Mouse (Mus musculus) bone marrow, adult 2 months (tissue): ENCODE measurements around the gene Nrgn. TPM values are rescaled to one million over a fixed set of nuclear protein-coding genes. Genes with fewer than 3 reads are reported as not detected.

Experiments used
- H3K27ac ChIP-seq: fragments of 200-500 bp; 2 replicates; pipeline ENCODE4 v1.5.1; 2012; ENCODE audit warnings: low read depth, mild to moderate bottlenecking, control low read depth, inconsistent platforms, low read length; ENCODE audit not compliant: control insufficient read depth, poor library complexity, insufficient read depth
- H3K4me1 ChIP-seq: fragments of 200-500 bp; 2 replicates; pipeline ENCODE4 v1.6.1; 2011; ENCODE audit warnings: low read length; ENCODE audit not compliant: control insufficient read depth, insufficient read depth
- H3K4me3 ChIP-seq: fragments of 200-500 bp; replicated peaks from 2 replicates; pipeline ENCODE3; 2011; ENCODE audit warnings: mild to moderate bottlenecking, low read depth, low read length, control low read depth; ENCODE audit not compliant: control insufficient read depth
- CTCF ChIP-seq: fragments of 200-500 bp; IDR thresholded peaks from 2 replicates; pipeline ENCODE4 v1.5.1; 2011; ENCODE audit warnings: low read length, control low read depth; ENCODE audit not compliant: control insufficient read depth, insufficient read depth
- POLR2A ChIP-seq: fragments of 200-500 bp; IDR thresholded peaks from 2 replicates; pipeline ENCODE4 v1.6.1; 2011; ENCODE audit warnings: low read depth, mild to moderate bottlenecking, control low read depth, low read length, borderline replicate concordance; ENCODE audit not compliant: control insufficient read depth
- WGBS: fragments of 180-500 bp; shearing (Covaris S2); methylation state at CpG from one replicate; pipeline ENCODE4 v1.1.7; 2018; 5-methylcytosine and 5-hydroxymethylcytosine counted together
- polyA plus RNA-seq: library from polyadenylated mRNA; stranded (reverse); fragments of >200 nt; gene quantifications from 2 replicates; pipeline ENCODE4 v1.2.4, GENCODE M21; 2011; ENCODE audit warnings: low replicate concordance; ENCODE audit not compliant: missing spikeins, insufficient read depth, insufficient read length

Nrgn gene
- polyA plus RNA-seq, 1 experiment = 101 TPM

DNA sequence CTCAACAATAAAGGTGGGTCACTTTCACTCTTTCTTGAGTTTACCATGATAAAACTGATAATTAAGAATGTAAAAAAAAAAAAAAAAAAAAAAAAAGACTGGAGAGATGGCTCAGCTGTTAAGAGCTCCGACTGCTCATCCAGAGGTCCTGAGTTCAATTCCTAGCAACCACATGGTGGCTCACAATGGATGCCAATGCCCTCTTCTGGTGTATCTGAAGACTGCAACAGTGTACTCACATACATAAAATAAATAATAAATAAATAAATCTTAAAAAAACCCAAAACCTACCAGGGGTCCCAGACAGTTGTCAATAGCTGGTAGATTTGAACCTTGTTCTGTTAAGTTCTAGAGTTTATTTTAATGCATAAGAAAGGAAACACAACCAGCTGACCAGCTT lies 5.8 kb downstream of the Nrgn start:
- Histone ChIP-seq H3K4me1 (no peaks in the 10 kb centered on the region), H3K27ac (no peak overlapping the region), H3K4me3 (no peak overlapping the region)
- TF ChIP-seq CTCF (no peak), POLR2A (no peak)
- 54% methylated on average over 1 of the region's 1 CpGs for WGBS

- no peak overlapping the region for H3K27ac ChIP-seq
- WGBS = 92% methylated on average over 27 of the region's 27 CpGs
- no peak overlapping the region for H3K4me3 ChIP-seq
- TF ChIP-seq CTCF (no peak), POLR2A (no peak)
- no peaks in the 10 kb centered on the region for H3K4me1 ChIP-seq
These were observed 6.8 kb downstream of the Nrgn start for GRCm38 (mm10) chr9:37545847-37546452.

GRCm38 (mm10) chr9:37545166-37545610 lies 7.5 kb downstream of the Nrgn start:
- no peak overlapping the region for H3K27ac ChIP-seq
- 70% methylated on average over 17 of the region's 17 CpGs for WGBS
- H3K4me3 ChIP-seq = no peak overlapping the region
- TF ChIP-seq POLR2A (no peak), CTCF (no peak)
- no peaks in the 10 kb centered on the region for H3K4me1 ChIP-seq

- no peak overlapping the region for H3K27ac ChIP-seq
- TF ChIP-seq POLR2A (no peak), CTCF (peak; percentile 59)
- 11% methylated on average over 29 of the region's 29 CpGs for WGBS
- peak overlapping the region; percentile 58 for H3K4me3 ChIP-seq
- H3K4me1 ChIP-seq = no peaks in the 10 kb centered on the region
These were observed 8.1 kb downstream of the Nrgn start for GRCm38 (mm10) chr9:37544447-37545165.

GRCm38 (mm10) chr9:37543869-37544440 lies 8.7 kb downstream of the Nrgn start:
- Histone ChIP-seq H3K4me1 (no peaks in the 10 kb centered on the region), H3K27ac (no peak overlapping the region), H3K4me3 (no peak overlapping the region)
- WGBS = 52% methylated on average over 12 of the region's 12 CpGs
- TF ChIP-seq CTCF (no peak), POLR2A (no peak)

DNA sequence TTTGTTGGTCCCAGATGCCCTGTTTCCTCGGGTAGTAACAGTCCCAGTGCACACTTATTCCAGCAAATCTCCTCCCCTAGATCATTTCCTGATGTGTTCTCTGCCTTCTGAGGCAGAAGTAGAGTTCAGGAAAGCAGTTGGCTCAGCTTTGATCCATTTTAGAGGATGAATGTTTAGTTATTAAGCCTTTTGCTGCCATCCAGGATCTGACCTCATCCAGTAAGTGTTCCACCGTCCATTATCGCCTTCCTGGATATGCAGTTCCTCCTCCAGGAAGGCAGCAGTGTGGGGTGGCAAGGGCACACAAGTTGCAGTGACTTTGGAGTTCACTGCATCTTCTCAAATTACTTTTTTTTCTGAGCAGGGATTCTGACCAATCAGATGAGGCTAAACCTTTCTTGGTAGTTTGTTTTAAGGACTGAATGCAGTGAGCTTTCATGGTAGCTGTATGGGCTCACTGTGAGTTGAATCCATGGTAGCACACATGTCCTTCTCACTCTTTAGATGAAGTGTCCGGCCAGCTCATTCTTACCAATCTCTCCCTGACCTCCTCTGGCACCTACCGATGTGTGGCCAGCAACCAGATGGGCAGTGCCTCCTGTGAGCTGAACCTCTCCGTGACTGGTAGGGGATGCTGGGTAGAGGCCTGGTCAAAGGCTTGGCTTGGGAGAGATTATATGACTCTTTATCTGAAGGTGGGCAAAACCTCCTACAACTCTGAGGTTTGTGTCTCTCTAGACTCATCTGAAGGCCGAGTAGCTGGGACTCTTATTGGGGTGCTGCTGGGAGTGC lies 10.7 kb downstream of the Nrgn start:
- TF ChIP-seq POLR2A = no peak
- TF ChIP-seq CTCF = no peak
- Histone ChIP-seq H3K4me3 (no peak overlapping the region), H3K4me1 (no peaks in the 10 kb centered on the region), H3K27ac (no peak overlapping the region)
- 70% methylated on average over 7 of the region's 7 CpGs for whole genome bisulfite sequencing

- no peak overlapping the region for H3K4me3 ChIP-seq
- no peaks in the 10 kb centered on the region for H3K4me1 ChIP-seq
- 71% methylated on average over 6 of the region's 6 CpGs for WGBS
- H3K27ac ChIP-seq = no peak overlapping the region
- TF ChIP-seq CTCF (no peak), POLR2A (no peak)
These were observed 11.8 kb downstream of the Nrgn start for GRCm38 (mm10) chr9:37540701-37541575.
